Mouse (Mus musculus): ENCODE measurements at regions not wholly inside any gene's neighbourhood (a gene's known extent, or its start where the extent isn't known, plus 50 kb on each side); places are given as distances from the start of the nearest gene placed in this dataset.
A peak's percentile ranks its signal among the peaks of the same experiment; 100 is the strongest.

- Histone ChIP-seq H3K4me3 (ENCODE audit: low read depth, low read length) (no peak overlapping the region), H3K4me1 (ENCODE audit: control insufficient read depth, insufficient read depth, low read length) (no peaks in the 10 kb centered on the region), H3K9ac (ENCODE audit: low read length) (no peak overlapping the region), H3K27ac (ENCODE audit: low read depth, low read length) (no peak overlapping the region), H3K4me2 (ENCODE audit: low read length) (no peak overlapping the region), H3K27me3 (replicated peaks; ENCODE audit: control insufficient read depth, insufficient read depth, low read length) (no peaks in the 10 kb centered on the region), H3K36me3 (ENCODE audit: control insufficient read depth, insufficient read depth, low read length) (no peaks in the 10 kb centered on the region), H3K9me3 (replicated peaks; ENCODE audit: control insufficient read depth, low read length) (no peaks in the 10 kb centered on the region)
- no peak for DNase-seq (ENCODE audit: low spot score)
- ATAC-seq = no peak
- 90% methylated on average over 2 of the region's 2 CpGs for WGBS
Measured at GRCm38 (mm10) chr9:95331275-95331674, 75.2 kb downstream of the Chst2 start.

GRCm38 (mm10) chr9:95330097-95330496 lies 76.4 kb downstream of the Chst2 start:
- H3K9me3 ChIP-seq (replicated peaks; ENCODE audit: control insufficient read depth, low read length) = no peaks in the 10 kb centered on the region
- WGBS = 89% methylated on average over 7 of the region's 7 CpGs
- H3K27ac ChIP-seq (ENCODE audit: low read depth, low read length) = no peak overlapping the region
- no peaks in the 10 kb centered on the region for H3K4me1 ChIP-seq (ENCODE audit: control insufficient read depth, insufficient read depth, low read length)
- H3K9ac ChIP-seq (ENCODE audit: low read length) = no peak overlapping the region
- no peak for ATAC-seq
- H3K36me3 ChIP-seq (ENCODE audit: control insufficient read depth, insufficient read depth, low read length) = no peaks in the 10 kb centered on the region
- no peak for DNase-seq (ENCODE audit: low spot score)
- no peak overlapping the region for H3K4me3 ChIP-seq (ENCODE audit: low read depth, low read length)
- H3K4me2 ChIP-seq (ENCODE audit: low read length) = no peak overlapping the region
- no peaks in the 10 kb centered on the region for H3K27me3 ChIP-seq (replicated peaks; ENCODE audit: control insufficient read depth, insufficient read depth, low read length)

GRCm38 (mm10) chr9:95329053-95329430 lies 77.5 kb downstream of the Chst2 start:
- Histone ChIP-seq H3K4me3 (ENCODE audit: low read depth, low read length) (no peak overlapping the region), H3K9me3 (replicated peaks; ENCODE audit: control insufficient read depth, low read length) (no peaks in the 10 kb centered on the region), H3K27me3 (replicated peaks; ENCODE audit: control insufficient read depth, insufficient read depth, low read length) (no peaks in the 10 kb centered on the region), H3K4me1 (ENCODE audit: control insufficient read depth, insufficient read depth, low read length) (no peaks in the 10 kb centered on the region), H3K27ac (ENCODE audit: low read depth, low read length) (no peak overlapping the region), H3K9ac (ENCODE audit: low read length) (no peak overlapping the region), H3K4me2 (ENCODE audit: low read length) (no peak overlapping the region), H3K36me3 (ENCODE audit: control insufficient read depth, insufficient read depth, low read length) (no peaks in the 10 kb centered on the region)
- WGBS = 94% methylated on average over 9 of the region's 9 CpGs
- DNase-seq (ENCODE audit: low spot score) (no peak), ATAC-seq (no peak)

DNA sequence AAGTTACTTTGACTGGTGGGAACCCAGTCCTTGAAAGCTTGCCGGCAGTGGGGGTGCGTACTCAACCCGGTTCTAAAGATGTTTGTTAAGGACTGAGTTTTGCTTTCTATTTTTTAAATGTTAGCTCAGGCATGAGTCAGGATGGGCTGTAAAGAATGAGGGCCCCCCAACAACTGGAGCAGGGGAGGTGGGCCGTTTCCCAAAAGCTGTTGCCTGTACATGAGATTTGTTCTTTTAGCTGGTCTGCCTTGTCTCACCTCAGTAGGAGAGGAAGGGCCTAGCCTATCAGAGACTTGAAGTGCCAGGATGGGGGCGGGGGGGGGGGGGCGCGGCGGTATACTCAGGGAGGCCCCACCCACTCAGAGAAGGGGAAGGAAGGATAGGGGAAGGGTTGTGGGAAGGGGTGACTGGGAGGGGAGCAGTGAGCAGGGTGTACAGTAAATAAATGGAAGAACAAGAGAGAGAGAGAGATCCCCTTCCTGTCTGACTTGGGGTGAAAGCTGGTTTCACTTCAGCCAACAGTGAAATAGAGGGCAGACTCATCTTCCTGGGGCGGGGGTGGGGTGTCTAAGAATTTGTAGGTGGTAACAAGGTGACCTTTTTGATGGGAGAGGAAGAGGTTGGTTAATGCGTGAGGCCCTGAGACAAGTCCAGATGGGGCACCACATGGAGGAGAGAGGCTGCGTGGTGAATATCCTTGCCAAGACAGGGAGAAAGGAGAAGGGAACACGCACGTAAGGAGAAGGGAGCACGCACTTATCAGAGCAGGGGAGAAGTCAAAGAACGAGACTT lies 78.1 kb downstream of the Chst2 start:
- H3K9ac ChIP-seq (ENCODE audit: low read length) = no peak overlapping the region
- no peak overlapping the region for H3K4me2 ChIP-seq (ENCODE audit: low read length)
- 71% methylated on average over 12 of the region's 15 CpGs for WGBS
- no peak overlapping the region for H3K27ac ChIP-seq (ENCODE audit: low read depth, low read length)
- no peak for DNase-seq (ENCODE audit: low spot score)
- no peaks in the 10 kb centered on the region for H3K9me3 ChIP-seq (replicated peaks; ENCODE audit: control insufficient read depth, low read length)
- no peaks in the 10 kb centered on the region for H3K36me3 ChIP-seq (ENCODE audit: control insufficient read depth, insufficient read depth, low read length)
- H3K27me3 ChIP-seq (replicated peaks; ENCODE audit: control insufficient read depth, insufficient read depth, low read length) = no peaks in the 10 kb centered on the region
- no peak overlapping the region for H3K4me3 ChIP-seq (ENCODE audit: low read depth, low read length)
- no peak; the same call in 1 of the 2 replicates for ATAC-seq
- H3K4me1 ChIP-seq (ENCODE audit: control insufficient read depth, insufficient read depth, low read length) = no peaks in the 10 kb centered on the region

GRCm38 (mm10) chr9:95327771-95328170 lies 78.8 kb downstream of the Chst2 start:
- H3K27ac ChIP-seq (ENCODE audit: low read depth, low read length) = no peak overlapping the region
- H3K36me3 ChIP-seq (ENCODE audit: control insufficient read depth, insufficient read depth, low read length) = no peaks in the 10 kb centered on the region
- H3K9me3 ChIP-seq (replicated peaks; ENCODE audit: control insufficient read depth, low read length) = no peaks in the 10 kb centered on the region
- no peak overlapping the region for H3K4me2 ChIP-seq (ENCODE audit: low read length)
- H3K9ac ChIP-seq (ENCODE audit: low read length) = no peak overlapping the region
- 62% methylated on average over 3 of the region's 3 CpGs for WGBS
- peaks cover 5% of the 10 kb centered on the region; the same call in 1 of the 2 replicates for H3K4me1 ChIP-seq (ENCODE audit: control insufficient read depth, insufficient read depth, low read length)
- no peak for DNase-seq (ENCODE audit: low spot score)
- H3K4me3 ChIP-seq (ENCODE audit: low read depth, low read length) = no peak overlapping the region
- H3K27me3 ChIP-seq (replicated peaks; ENCODE audit: control insufficient read depth, insufficient read depth, low read length) = no peaks in the 10 kb centered on the region
- ATAC-seq = no peak

GRCm38 (mm10) chr9:95323622-95324021 lies 82.9 kb downstream of the Chst2 start:
- Histone ChIP-seq H3K4me1 (ENCODE audit: control insufficient read depth, insufficient read depth, low read length) (peaks cover 6% of the 10 kb centered on the region; the same call in 1 of the 2 replicates), H3K27ac (ENCODE audit: low read depth, low read length) (no peak overlapping the region), H3K4me3 (ENCODE audit: low read depth, low read length) (no peak overlapping the region), H3K36me3 (ENCODE audit: control insufficient read depth, insufficient read depth, low read length) (no peaks in the 10 kb centered on the region), H3K4me2 (ENCODE audit: low read length) (no peak overlapping the region), H3K9me3 (replicated peaks; ENCODE audit: control insufficient read depth, low read length) (no peaks in the 10 kb centered on the region), H3K9ac (ENCODE audit: low read length) (no peak overlapping the region), H3K27me3 (replicated peaks; ENCODE audit: control insufficient read depth, insufficient read depth, low read length) (no peaks in the 10 kb centered on the region)
- DNase-seq (ENCODE audit: low spot score) = peak; percentile 49
- 4% methylated on average over 7 of the region's 7 CpGs for WGBS
- peak; percentile 73 for ATAC-seq

GRCm38 (mm10) chr9:95322893-95323292 lies 83.6 kb downstream of the Chst2 start:
- H3K27ac ChIP-seq (ENCODE audit: low read depth, low read length) = no peak overlapping the region
- H3K27me3 ChIP-seq (replicated peaks; ENCODE audit: control insufficient read depth, insufficient read depth, low read length) = no peaks in the 10 kb centered on the region
- peaks cover 6% of the 10 kb centered on the region; the same call in 1 of the 2 replicates for H3K4me1 ChIP-seq (ENCODE audit: control insufficient read depth, insufficient read depth, low read length)
- H3K4me2 ChIP-seq (ENCODE audit: low read length) = no peak overlapping the region
- no peak overlapping the region for H3K4me3 ChIP-seq (ENCODE audit: low read depth, low read length)
- H3K36me3 ChIP-seq (ENCODE audit: control insufficient read depth, insufficient read depth, low read length) = no peaks in the 10 kb centered on the region
- H3K9ac ChIP-seq (ENCODE audit: low read length) = no peak overlapping the region
- WGBS = 30% methylated on average over 5 of the region's 5 CpGs
- no peaks in the 10 kb centered on the region for H3K9me3 ChIP-seq (replicated peaks; ENCODE audit: control insufficient read depth, low read length)
- ATAC-seq (peak; percentile 56), DNase-seq (ENCODE audit: low spot score) (peak; percentile 6)

DNA sequence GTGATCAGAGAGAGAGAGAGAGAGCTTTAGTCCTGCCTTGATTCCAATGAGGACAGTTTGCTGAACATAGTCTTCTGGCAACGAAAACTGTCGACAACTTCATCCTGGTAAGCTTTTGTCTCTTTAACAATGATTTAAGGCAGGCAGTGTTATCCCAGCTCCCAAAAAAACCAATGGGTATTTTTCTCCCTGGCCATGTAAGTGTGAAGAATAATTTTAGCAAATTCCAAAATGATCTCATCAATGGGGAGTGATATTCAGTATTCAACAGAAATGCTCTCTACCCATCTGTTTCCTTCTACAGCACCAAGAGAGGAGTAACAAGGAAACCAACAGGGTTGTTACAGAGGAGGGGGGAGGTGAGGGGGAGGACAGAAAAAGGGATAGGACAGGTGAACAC lies 84.5 kb downstream of the Chst2 start:
- H3K27me3 ChIP-seq (replicated peaks; ENCODE audit: control insufficient read depth, insufficient read depth, low read length) = no peaks in the 10 kb centered on the region
- no peaks in the 10 kb centered on the region for H3K36me3 ChIP-seq (ENCODE audit: control insufficient read depth, insufficient read depth, low read length)
- no peaks in the 10 kb centered on the region for H3K9me3 ChIP-seq (replicated peaks; ENCODE audit: control insufficient read depth, low read length)
- H3K4me1 ChIP-seq (ENCODE audit: control insufficient read depth, insufficient read depth, low read length) = peaks cover 6% of the 10 kb centered on the region; the same call in 1 of the 2 replicates
- no peak overlapping the region for H3K9ac ChIP-seq (ENCODE audit: low read length)
- no peak for ATAC-seq
- no peak overlapping the region for H3K4me2 ChIP-seq (ENCODE audit: low read length)
- DNase-seq (ENCODE audit: low spot score) = no peak
- no peak overlapping the region for H3K27ac ChIP-seq (ENCODE audit: low read depth, low read length)
- H3K4me3 ChIP-seq (ENCODE audit: low read depth, low read length) = no peak overlapping the region
- WGBS = 82% methylated on average over 2 of the region's 2 CpGs

DNA sequence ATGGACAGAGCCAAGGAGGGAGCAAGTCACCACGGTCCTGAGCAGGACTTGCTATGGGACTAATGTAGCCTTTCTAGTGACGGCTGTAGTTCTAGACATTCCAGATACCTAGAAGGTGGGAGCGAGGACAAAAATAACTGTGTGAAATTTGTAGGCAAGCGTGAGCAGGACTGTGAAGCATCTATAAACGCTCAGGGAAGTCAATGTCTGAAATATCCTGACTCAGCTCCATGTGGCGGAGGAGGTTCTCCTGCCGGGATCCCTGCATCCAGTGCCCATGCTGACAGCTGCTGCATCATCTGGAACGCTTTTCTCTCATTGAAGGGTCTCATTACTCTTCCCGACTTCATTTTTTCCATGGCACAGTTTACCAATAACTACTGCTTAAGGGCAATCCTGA lies 87.6 kb downstream of the Chst2 start:
- no peak overlapping the region for H3K27ac ChIP-seq (ENCODE audit: low read depth, low read length)
- WGBS = 96% methylated on average over 9 of the region's 9 CpGs
- peaks cover 6% of the 10 kb centered on the region; the same call in 1 of the 2 replicates for H3K4me1 ChIP-seq (ENCODE audit: control insufficient read depth, insufficient read depth, low read length)
- H3K36me3 ChIP-seq (ENCODE audit: control insufficient read depth, insufficient read depth, low read length) = no peaks in the 10 kb centered on the region
- H3K9me3 ChIP-seq (replicated peaks; ENCODE audit: control insufficient read depth, low read length) = no peaks in the 10 kb centered on the region
- H3K27me3 ChIP-seq (replicated peaks; ENCODE audit: control insufficient read depth, insufficient read depth, low read length) = no peaks in the 10 kb centered on the region
- no peak for ATAC-seq
- no peak overlapping the region for H3K4me3 ChIP-seq (ENCODE audit: low read depth, low read length)
- no peak overlapping the region for H3K4me2 ChIP-seq (ENCODE audit: low read length)
- no peak for DNase-seq (ENCODE audit: low spot score)
- no peak overlapping the region for H3K9ac ChIP-seq (ENCODE audit: low read length)

Data from forebrain, embryonic 14.5 days (tissue).